Mouse (Mus musculus): ENCODE measurements around the gene Atp5g2.
"Not testable (repeated sequence)": the region's sequence is repeated elsewhere in the genome, so short reads cannot be mapped to it uniquely, and the experiment has no call there.

Atp5g2 gene

DNA sequence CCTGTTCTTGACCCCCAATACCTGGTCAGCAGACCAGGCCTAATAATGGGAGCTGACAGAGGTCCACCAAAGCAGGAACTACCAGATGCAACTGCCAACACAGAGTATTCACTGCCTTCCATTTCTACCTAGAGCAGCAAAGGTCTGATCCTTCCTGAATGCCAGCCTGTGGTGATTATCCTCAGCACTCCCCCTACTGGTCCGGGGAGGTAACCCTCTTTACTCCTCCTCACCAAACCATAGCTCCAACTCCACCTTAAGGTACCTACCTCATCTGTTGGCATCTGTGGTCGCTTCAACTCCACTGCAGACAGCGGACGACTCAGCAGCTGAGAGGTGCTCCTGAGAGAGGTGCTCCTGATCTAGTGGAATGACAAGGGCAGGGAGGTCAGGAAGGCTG is 6.7 kb downstream of the Atp5g2 start:
- peak; percentile 70 to 72 for DNase-seq

DNA sequence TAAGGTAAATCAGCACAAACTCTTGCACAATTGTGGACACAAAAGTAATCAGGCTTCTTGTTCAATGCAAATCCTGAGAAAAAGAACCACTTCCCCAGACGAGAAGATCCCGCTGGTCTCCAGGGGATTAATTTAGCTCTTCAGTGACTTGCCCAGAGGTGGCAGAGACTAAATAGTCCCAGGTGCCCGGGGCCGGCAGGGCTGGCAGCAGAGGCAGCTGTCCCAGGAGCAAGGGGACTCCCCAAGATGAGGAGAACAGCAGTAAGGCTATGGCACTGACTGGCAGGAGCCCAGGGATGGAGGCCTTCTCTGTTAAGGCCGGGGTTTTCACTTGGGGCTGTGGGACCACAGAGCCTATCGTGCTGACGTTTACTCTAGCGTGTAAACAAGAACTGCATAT is 8.3 kb downstream of the Atp5g2 start:
- DNase-seq = no peak

DNA sequence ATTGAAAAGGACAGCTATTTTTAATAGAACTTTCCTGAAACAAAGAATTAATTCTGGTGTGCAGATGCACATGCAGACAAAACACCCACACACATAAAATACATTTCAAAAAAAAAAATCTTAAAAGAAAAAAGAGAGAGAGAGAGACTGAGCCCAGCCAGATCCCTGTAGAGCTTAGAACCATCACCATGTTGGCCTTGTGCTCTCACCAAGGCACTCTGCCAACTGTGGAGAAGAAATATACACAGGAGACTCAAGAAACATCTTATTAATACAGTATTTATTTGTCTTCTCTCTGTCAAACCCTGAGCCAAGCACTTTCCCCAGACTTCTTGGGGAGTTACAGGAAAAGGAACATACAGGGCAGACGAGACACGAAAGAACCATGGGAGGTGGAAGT is 9.6 kb downstream of the Atp5g2 start:
- not testable (repeated sequence) for DNase-seq

DNA sequence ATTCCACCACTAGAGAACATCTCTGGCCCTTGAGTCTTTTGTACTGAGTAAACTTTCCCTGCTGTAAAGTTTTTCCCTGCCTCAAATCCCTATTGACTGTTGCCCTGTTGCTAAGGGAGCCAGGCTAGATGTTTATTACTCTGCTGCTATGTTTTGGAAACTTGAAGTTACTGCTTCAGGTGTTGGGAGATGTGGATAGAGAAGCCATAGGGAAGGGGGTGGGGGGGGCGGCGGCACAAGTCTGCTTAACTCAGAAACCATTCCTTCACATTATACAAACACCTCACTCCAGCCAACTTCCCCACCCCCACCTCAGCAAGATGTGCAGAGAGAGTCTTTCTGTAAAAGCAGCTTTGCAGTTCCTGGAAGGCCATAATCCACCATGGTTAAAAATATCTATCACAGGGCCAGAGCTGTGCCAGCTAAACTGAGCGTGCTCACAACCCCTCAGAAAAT is 14.2 kb downstream of the Atp5g2 start:
- DNase-seq = no peak

DNA sequence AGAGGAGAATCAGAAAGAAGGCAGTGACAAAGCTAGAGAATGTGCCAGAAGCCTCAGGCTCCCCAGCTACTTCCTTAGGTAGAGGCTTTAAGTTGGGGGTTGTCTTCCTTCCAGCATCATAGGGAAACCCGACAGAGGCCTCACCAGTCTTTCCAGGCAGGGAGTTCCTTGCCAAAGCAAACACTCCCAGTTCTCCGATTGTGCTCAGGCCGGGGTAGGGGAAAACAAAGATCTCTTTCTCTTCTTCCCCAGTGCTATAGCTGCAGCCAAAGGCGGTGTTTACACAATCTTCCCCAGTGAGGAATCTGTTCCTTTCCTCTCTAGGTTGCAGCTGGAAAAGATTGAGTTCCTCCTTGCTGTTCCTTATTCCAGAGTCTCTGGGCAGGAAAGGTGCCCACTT is 15.5 kb downstream of the Atp5g2 start:
- no peak for DNase-seq

DNA sequence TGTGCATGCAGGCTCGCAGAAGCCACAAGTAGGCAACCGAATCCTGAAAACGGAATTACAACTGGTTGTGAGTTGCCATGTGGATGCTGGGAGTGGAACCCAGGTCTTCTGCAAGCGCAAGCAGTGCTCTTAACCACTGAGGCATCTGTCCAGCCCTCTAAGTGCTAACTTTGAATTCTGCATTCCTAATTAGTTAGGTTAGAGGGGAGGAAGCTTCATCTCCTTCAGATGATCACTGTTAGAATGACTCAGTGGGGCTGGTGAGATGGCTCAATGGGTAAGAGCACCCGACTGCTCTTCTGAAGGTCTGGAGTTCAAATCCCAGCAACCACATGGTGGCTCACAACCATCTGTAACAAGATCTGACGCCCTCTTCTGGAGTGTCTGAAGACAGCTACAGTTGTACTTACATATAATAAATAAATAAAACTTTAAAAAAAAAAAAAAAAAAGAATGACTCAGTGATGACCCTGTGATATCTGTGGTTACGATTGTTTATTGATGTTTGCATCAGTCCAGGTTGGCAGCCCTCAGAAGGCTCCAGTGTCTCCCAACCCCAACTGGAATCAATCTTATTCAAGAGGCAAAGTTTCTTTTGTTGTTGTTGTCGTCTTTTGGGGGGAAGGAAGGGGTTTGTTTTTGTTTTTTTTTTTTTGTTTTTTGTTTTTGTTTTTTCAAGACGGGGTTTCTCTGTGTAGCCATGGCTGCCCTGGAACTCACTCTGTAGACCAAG is 20.1 kb downstream of the Atp5g2 start:
- DNase-seq = not testable (repeated sequence)

DNA sequence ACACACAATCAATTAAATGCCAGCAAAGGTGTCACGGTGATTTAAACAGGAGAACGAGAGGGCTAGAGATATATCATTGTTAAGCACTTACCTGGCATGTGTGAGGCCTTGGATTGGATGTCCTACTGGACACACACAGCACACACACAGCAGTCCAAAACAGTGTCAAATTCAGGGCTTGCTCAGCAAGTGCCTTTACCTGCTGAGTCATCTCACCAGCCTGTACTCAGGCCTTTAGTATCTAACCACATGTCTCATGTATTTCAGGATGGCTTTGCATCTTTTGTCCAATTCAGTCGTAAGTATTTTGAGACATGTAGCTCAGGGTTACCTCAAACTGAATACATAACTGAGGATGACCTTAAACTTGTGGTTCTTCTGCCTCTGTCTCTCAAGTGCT is 21.0 kb downstream of the Atp5g2 start:
- no peak for DNase-seq

DNA sequence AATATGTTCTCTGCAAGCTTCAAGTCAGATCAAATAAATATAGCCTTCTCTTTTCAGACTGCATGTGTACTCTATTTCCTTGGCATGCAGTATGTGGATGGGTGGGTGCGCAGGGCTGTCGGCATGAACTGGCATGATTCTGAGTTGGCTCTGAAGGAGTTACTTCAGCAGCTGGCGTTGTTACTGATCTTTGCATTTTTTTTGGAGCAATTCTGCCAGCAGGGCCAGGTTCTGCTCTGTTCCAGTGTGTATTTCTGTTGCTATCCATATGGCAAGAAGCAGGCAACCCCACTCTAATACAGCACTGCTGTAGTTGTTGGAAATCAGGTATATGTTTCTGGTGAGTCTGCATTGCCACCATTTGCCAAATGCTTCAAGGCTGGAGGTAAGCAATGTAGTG is 36.3 kb downstream of the Atp5g2 start:
- no peak for DNase-seq

DNA sequence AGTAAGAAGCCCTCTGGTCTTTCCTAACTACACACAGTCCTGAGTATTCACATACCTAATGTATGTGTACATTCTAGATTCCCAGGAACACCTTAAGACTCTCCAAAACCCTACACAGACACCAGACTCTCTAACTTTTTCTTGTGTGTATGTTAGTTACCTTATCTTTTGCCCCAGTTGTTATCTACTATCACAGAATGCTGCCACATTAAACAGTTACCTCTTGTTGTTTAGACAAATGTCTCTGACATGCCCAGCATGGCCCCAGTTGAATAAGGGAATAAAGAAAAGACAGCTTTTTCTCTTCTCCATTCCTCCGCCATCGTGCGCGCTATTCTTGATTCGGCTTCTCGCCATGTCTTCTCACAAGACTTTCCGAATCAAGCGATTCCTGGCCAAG is 37.5 kb downstream of the Atp5g2 start:
- DNase-seq = no peak

DNA sequence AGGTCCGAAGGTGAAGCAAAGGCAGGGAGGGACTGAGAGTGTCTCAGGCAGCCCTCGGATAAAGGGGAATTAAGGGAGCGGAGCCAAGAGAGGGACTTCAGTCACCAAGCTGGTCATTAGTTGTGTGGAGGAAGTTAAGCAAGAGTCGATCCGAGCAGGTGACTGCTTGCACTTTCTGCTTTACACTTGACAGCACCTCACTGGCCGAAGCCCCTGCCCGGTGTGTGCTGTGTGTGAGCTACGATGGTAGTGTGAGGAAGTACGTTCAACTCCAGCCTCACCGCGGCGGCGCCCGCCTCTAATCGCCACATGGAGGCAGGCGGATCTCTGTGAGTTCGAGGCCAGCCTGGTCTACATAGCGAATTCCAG is 46.5 kb downstream of the Atp5g2 start:
- DNase-seq = no peak

DNA sequence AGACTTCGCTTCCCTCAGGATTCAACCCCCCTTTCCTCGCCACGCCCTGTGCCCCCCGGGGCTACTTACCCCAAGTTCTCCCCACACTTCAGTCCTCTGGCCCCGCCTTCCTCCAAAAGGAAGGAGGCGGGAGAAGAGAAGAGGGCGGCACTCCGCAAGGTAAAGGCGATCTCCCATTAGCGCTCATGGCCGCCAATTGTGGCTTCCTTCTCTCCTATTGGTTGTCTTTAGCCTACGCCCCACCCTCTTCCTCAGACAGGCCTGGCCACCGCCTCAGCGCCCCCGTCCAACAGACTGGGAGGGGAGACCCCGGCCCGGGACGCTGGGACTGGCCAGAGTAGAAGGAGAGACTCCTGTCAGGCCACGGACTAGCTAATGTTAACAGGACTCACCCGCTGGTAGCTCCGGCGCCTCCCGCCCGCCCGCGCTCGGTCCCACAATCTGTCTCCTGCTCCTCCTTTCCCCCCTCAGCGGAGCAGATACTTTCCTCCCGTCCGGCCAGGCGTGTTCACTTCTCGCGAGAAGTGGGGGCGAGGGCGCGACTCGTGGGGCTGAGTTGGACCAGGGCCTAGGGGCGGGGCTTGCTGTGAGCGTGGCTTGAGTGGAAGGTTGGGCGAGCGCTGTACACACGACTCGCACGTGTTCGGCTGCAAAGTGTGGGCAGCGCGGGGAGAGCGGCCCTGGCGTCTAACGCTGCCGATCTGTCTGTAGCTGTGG is 47.0 kb downstream of the Atp5g2 start, which contains the start of the genes Gm28047 and Atf7:
Gene Gm28047, minus strand, starts transcription at position 98 of the 717 bp plus-strand sequence.
Gene Atf7, minus strand, starts transcription at position 495 of the 717 bp plus-strand sequence.
- peak; percentile 99 for DNase-seq

DNA sequence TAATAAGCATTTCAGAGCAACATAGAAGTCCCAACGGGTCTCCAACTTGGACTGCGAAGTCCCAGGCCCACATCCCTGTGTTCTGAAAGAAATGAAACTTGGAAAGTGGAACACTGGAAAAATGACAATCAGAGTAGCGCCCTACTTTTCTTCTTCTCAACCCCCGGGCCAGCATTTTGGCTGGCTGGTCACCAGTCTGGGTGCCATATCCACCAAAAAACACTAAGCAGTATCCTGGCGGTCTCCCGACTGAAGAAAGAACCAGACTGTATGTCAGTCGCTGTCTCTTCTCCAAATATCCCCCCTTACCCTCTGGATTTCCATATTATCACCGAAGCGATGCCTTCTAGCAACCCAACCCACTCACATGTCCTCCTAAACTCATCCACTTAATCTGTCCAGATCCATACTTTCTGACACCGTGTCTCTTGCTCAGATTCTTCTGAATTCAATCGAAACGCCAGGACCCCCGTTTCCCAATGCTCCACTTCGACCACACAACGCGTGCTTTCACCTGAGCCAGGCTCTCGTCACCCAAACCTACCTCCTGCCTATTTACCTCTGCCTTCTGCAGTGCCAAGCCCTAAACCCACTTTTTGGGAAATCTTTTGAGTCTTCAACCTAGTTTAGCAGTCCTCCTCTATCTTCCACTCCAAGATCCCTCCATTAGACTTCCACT is 47.7 kb downstream of the Atp5g2 start:
- peak; percentile 37 to 38 for DNase-seq

DNA sequence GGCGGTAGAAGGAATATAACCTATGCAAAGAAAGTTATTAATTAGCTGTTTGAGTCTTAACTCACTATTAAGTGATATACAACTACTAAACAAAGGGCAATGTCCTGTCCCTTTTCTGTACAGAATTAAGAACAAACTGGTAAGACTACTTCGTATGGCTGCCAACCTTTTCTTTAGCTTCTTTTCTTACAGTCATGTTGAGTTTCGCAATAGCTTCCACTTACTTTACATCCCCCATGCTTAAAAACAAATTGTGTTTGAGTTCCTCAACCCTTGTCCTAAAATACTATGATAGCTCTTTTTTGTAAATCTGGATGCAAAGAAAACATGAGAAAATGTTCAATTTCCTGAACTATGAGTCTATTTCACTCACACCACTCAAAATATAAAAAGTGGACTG is 49.0 kb downstream of the Atp5g2 start:
- DNase-seq = no peak

DNA sequence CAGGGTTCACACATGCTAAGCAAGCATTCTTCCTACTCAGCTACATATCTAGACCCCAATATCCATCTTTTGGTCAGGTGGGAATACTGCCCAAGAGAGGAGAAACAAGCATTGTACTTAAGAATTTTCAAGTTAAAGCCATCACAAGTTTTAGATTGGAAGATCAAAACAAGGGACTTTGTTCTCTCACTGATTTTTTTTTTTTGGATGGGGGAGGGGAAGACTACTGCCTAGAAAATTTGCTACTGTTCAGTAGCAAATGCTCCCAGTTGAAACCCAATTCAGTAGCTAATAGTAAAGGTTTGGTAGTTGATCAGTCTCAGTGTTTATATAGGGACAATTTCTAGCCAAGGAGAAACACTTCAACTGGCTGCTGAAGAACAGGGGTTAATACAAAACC is 49.6 kb downstream of the Atp5g2 start:
- no peak for DNase-seq

DNA sequence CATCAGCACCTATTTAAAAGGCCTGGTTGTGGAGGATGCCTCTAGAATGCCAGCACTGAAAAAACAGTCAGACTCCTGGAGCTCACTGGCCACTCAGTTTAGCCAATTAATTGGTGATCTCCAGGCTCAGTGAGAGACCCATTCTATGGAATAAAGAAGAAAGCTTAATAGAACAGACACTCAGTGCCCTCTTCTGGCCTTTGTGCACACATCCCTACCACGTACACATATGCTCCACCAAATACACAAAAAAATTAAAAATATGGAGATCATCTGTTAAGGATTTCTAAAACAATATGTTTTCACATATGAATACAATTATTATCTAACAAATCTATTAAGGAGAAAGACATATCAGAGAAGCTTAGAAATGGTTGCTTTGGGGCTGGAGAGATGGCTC is 51.4 kb downstream of the Atp5g2 start:
- peak in 1 of 2 experiments; percentile 12 for DNase-seq

DNA sequence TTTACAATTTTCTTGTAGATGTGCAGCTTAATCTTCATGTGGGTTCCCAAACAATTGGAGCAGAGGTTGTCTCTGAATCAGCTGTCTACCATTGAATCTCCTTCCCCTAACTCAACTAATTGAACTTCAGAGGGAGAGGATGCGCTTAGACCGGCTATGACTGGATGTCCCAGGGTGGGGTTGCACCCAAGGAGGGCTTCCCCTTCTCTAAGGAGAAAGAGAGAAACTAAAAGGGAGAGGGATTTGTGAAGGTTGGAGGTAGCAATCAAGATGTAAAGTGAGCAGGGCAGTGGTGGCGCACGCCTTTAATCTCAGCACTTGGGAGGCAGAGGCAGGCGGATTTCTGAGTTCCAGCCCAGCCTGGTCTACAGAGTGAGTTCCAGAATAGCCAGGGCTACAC is 52.7 kb downstream of the Atp5g2 start:
- no peak for DNase-seq

DNA sequence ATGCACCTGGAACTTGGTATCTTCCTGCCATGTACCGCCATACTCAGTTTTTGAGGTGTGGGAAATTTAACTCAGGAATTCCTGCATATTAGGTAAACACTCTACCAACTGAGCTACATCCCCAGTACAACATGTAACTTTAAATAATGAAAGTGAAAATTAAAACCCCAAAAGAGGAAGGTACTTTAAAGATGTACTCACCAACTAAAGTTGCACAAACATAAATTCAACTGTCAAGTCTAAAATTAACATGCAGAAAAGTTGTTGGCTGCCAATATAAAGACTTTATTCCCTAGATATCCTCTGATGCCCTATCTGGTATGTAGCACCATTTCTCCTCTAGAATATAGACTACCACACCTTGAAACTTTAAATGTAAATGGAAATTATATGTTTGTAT is 54.5 kb downstream of the Atp5g2 start:
- DNase-seq = no peak

DNA sequence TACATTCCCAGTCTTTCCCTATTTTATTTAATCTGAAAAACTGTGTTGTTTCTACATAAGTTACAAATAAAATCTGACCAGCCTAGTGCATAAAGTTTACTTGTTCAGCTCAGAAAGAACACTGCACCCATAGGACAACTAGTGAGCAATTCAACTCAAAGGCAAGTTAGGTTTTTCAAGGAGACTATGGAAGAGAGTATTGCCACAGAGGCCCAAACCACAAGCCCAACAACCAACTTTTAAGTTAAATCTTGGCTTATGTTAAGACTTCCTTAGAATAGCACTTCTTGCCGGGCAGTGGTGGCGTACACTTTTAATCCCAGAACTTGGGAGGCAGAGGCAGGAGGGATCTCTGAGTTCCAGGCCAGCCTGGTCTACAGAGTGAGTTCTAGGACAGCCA is 56.0 kb downstream of the Atp5g2 start:
- no peak for DNase-seq

DNA sequence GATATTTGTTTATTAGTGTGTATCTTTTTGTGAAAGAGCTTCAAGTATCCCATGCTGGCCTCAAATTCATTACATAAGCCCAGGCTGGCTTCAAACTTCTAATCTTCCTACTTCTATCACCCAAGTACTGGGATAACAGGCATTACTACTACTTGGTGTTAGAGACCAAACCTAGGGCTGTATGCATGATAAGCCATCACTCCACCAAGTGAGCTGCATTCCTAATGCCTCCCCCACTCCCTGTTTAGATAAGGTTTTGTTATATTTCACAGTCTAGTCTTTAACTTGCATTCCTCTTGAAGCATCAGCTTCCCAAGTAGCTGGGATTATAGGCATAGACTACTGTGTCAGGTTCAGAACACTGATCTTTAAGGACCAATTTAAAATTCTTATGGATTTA is 57.9 kb downstream of the Atp5g2 start:
- no peak for DNase-seq

DNA sequence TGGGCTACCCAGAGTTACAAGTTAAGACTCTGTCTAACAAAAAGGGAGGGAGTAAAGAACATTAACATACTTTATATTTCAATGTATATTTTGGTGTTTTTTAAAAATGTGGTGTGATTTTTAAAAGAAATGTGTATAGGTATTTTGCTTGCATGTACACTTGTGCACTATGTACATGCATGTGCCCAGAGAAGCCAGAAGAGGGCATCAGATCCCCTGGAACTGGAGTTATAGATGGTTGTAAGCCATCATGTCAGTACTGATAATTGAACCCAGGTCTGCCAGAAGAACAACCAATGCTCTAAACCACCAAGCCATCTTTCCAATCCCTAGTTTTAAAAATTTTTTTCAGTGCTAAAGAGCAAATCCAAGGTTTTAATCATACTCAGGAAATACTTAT is 59.2 kb downstream of the Atp5g2 start:
- no peak for DNase-seq
